Mouse (Mus musculus) kidney, embryonic 16.5 days (tissue): ENCODE measurements around the gene Slit3. TPM values are rescaled to one million over a fixed set of nuclear protein-coding genes. Genes with fewer than 3 reads are reported as not detected.

Source experiments
- ATAC-seq: fragments of 200-750 bp; cut with Nextera tagmentation; 2 replicates; pipeline ENCODE4 v1.8.0; 2017; ENCODE audit warnings: moderate TSS enrichment; ENCODE audit not compliant: low FRiP score, low TSS enrichment
- H3K27ac ChIP-seq: fragments of 300-500 bp; sonication (generic); 2 replicates; pipeline ENCODE4 v1.5.1; 2014; ENCODE audit warnings: low read length
- H3K27me3 ChIP-seq: fragments of 300-500 bp; sonication (generic); 2 replicates; pipeline ENCODE4 v1.6.1; 2014; ENCODE audit warnings: low read length, control low read depth, mixed read lengths; ENCODE audit not compliant: insufficient read depth
- H3K36me3 ChIP-seq: fragments of 300-500 bp; sonication (generic); 2 replicates; pipeline ENCODE4 v1.6.1; 2014; ENCODE audit warnings: low read length, control low read depth, mixed read lengths; ENCODE audit not compliant: insufficient read depth
- H3K4me1 ChIP-seq: fragments of 300-500 bp; sonication (generic); 2 replicates; pipeline ENCODE4 v1.6.1; 2014; ENCODE audit warnings: low read length, control low read depth, mixed read lengths; ENCODE audit not compliant: insufficient read depth
- H3K4me2 ChIP-seq: fragments of 300-500 bp; sonication (generic); replicated peaks from 2 replicates; pipeline ENCODE4 v1.6.1; 2014; ENCODE audit warnings: low read depth, low read length
- H3K4me3 ChIP-seq: fragments of 300-500 bp; sonication (generic); 2 replicates; pipeline ENCODE4 v1.5.1; 2014; ENCODE audit warnings: mild to moderate bottlenecking, low read length
- H3K9ac ChIP-seq: fragments of 300-500 bp; sonication (generic); replicated peaks from 2 replicates; pipeline ENCODE4 v1.6.1; 2014; ENCODE audit warnings: low read length
- H3K9me3 ChIP-seq: fragments of 300-500 bp; sonication (generic); 2 replicates; pipeline ENCODE4 v1.6.1; 2016; ENCODE audit warnings: low read length, control low read depth
- WGBS: fragments of 180-500 bp; shearing (Covaris S2); extraction: QIAGEN DNeasy Blood & Tissue Kit; methylation state at CpG from one replicate; pipeline ENCODE4 v1.1.7; 2014; 5-methylcytosine and 5-hydroxymethylcytosine counted together
- polyA plus RNA-seq: library from polyadenylated mRNA; unstranded; fragments of >200 nt; fragmentation: Nextera tagmentation; extraction: Ambion mirVana; gene quantifications from 2 replicates; pipeline ENCODE4 v1.2.1, GENCODE M21; 2015

Gene Slit3
- polyA plus RNA-seq, 1 experiment from 2014 or later, result 8.3 TPM

DNA sequence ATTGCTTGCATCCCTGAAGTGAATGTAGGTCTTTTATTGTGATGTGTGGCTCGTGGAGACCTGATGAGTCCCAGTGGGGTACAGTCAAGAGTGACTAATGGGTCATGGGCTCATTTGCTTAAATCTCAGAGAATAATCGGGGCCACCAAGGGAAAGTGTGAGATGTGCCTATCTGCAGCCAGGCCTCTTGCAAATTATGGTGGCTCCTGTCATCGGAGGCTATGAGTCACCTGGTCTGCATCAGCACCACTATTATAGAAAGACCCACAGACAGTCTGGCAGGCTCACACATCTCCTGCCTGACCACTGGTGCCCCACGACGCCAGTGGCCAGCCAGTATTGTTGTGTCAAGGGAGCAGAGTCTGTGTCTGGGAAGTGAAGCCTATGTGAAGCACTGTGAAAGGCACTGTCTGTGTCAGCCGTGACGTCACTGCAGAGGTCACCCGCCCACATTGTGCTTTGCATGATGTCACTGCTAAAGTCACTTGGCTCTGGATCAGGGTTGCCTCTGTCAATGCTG is 171.3 kb downstream of the Slit3 start:
- no peak for ATAC-seq
- H3K9ac ChIP-seq, result no peak overlapping the region
- no peak overlapping the region for H3K4me3 ChIP-seq
- no peak overlapping the region for H3K4me2 ChIP-seq
- H3K27me3 ChIP-seq, result no peaks in the 10 kb centered on the region
- no peak overlapping the region for H3K27ac ChIP-seq
- peaks cover 28% of the 10 kb centered on the region for H3K4me1 ChIP-seq
- no peaks in the 10 kb centered on the region for H3K9me3 ChIP-seq
- no peaks in the 10 kb centered on the region for H3K36me3 ChIP-seq
- WGBS, result 82% methylated on average over 8 of the region's 8 CpGs

DNA sequence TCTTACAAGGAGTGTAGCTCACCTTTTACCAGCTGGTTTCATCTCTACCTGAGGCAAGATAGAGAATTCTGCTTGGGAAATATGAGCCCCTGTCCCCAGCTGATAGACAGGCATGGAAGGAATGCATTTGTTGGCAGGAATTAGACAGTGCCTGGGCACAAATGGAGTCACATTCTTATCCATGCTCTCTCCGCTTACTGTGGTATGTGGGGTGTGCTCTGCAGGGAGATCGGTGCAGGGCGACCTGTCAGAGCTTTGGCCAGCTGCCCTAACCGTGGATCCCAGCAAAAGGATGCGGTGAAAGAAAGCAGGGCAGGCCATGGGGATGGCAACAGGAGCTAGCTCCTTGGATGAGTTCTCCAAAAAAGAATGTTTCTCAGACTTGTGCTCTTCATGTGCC is 172.2 kb downstream of the Slit3 start:
- WGBS, result 65% methylated on average over 5 of the region's 5 CpGs
- H3K4me2 ChIP-seq, result no peak overlapping the region
- no peaks in the 10 kb centered on the region for H3K27me3 ChIP-seq
- H3K4me3 ChIP-seq, result no peak overlapping the region
- H3K9ac ChIP-seq, result no peak overlapping the region
- H3K4me1 ChIP-seq, result peaks cover 33% of the 10 kb centered on the region
- ATAC-seq, result no peak
- H3K27ac ChIP-seq, result no peak overlapping the region
- no peaks in the 10 kb centered on the region for H3K9me3 ChIP-seq
- H3K36me3 ChIP-seq, result no peaks in the 10 kb centered on the region

DNA sequence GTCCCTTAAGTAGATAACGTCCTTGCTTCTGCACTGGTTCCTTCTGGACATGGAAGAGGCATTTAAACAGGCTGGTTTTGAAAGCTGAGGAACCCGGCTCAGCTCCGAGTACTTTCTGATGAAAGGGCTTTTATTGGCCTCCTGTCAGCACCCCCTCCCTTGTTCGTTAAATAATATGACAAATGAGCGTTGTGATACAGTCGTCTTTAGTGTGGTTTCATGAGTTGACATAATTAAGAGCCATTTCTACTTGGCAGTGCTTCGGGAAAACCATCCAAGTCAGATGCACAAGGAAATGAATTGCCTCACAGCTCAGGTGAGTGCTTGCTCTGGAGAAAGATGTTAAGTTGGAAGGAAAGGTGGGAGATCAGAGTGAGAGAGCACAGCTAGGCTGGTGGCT is 173.6 kb downstream of the Slit3 start:
- no peak for ATAC-seq
- 39% methylated on average over 7 of the region's 7 CpGs for WGBS
- H3K27me3 ChIP-seq, result no peaks in the 10 kb centered on the region
- peaks cover 30% of the 10 kb centered on the region for H3K4me1 ChIP-seq
- H3K9me3 ChIP-seq, result no peaks in the 10 kb centered on the region
- H3K36me3 ChIP-seq, result no peaks in the 10 kb centered on the region
- no peak overlapping the region for H3K4me3 ChIP-seq
- peak overlapping the region; percentile 17; the same call in 1 of the 2 replicates for H3K27ac ChIP-seq
- no peak overlapping the region for H3K9ac ChIP-seq
- H3K4me2 ChIP-seq, result no peak overlapping the region

DNA sequence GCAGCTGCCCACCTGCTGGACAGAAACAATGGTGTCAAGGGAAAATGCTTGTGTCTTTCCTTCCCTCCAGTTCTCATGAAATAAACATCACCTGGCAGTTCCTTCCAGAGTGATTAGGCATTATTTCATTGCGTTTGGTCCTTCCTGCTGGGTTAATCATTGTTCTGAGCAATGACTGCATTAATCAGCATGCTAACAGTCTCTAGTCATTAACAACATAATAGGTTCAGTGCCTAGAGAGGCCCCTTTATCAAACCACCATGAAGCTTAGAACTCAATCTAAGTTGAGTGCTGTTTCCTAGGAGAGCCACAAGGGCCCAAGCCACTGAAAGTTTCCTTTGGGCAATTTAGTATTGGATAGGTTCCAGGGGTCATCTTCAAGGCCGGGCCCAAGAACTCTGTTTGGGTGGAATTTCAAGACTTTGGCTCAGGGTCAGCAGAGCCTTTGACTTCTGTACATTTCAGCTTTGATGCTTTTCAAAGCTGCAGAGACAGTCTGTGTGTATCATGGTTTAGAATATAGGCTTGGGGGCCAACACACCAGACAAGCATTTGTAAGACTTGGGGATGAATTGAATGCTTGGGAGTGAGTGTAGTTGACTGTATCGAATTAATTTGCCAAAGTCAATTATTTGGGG is 174.3 kb downstream of the Slit3 start:
- no peak overlapping the region for H3K4me3 ChIP-seq
- H3K27ac ChIP-seq, result peak overlapping the region; percentile 17; the same call in 1 of the 2 replicates
- no peaks in the 10 kb centered on the region for H3K36me3 ChIP-seq
- H3K4me2 ChIP-seq, result no peak overlapping the region
- peaks cover 30% of the 10 kb centered on the region for H3K4me1 ChIP-seq
- 44% methylated on average over 3 of the region's 3 CpGs for WGBS
- no peaks in the 10 kb centered on the region for H3K27me3 ChIP-seq
- H3K9me3 ChIP-seq, result no peaks in the 10 kb centered on the region
- no peak overlapping the region for H3K9ac ChIP-seq
- ATAC-seq, result 0 out of 2 replicates have a peak, but pooled peaks have one; percentile 37

DNA sequence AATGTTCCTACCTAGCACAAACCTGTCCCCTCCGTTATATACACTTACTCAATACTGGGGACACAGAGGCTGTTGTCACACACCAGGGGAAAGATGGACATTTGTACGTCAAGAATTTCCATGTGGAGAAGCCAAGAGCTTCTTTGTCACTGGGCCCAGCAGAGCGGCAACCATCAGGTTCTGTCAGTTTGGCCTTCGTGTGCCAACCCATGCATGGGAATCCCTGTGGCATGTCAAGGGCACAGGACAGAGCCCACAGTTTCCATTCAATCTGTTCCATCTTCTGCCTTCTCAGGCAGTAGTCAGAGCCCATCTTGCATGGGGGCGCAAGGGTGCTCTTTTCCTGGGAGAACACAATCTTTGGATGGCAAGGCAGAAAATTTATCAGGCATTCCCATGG is 175.8 kb downstream of the Slit3 start:
- ATAC-seq, result no peak

DNA sequence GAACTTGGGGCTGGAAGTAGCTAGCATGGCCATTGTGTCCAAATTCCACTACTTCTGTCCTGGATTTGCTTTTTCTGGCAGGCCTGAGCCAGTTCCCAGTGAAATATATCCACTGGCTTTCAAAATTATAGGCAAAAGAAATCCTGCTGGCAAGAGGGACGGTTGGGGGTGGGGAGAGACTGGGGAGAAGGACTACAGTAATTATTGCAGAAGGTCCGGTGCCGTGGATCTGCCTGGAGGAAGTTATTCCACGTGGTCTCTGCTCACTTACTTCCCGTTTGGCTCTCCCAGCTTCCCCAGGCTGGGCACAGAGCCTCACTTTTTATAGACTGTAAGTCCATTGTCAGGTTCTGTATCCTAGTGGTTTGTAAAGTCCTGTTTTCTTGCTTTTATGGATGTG is 176.3 kb downstream of the Slit3 start:
- ATAC-seq, result peak; percentile 50; the same call in 1 of the 2 replicates

More for the DNA sequence above, 175.8 kb downstream of the Slit3 start:
- peaks cover 30% of the 10 kb centered on the region for H3K4me1 ChIP-seq
- no peak overlapping the region for H3K9ac ChIP-seq
- 97% methylated on average over 5 of the region's 5 CpGs for WGBS
- H3K4me2 ChIP-seq, result no peak overlapping the region
- H3K36me3 ChIP-seq, result no peaks in the 10 kb centered on the region
- H3K27ac ChIP-seq, result no peak overlapping the region
- H3K27me3 ChIP-seq, result no peaks in the 10 kb centered on the region
- H3K9me3 ChIP-seq, result no peaks in the 10 kb centered on the region
- H3K4me3 ChIP-seq, result no peak overlapping the region

DNA sequence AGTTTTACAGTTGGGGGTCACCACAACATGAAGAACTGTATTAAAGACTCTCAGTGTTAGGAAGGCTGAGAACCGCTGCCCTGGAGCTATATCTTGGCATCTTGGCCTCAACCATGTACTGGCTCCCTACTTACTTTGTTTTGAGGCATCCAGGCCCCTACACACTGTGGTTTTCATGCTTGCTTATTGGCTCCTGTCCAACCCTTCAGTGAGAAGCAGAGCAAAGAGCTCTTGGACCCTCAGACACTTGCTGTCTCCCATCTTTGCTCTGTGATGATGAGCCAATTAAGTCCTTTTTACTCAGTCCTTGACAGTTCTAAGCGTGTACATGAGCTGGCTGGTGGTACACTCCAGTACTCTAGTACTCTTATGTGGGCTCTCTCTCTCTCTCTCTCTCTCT is 177.5 kb downstream of the Slit3 start:
- WGBS, result 97% methylated on average over 2 of the region's 2 CpGs

More for the DNA sequence above, 176.3 kb downstream of the Slit3 start:
- 41% methylated on average over 5 of the region's 5 CpGs for WGBS
- Histone ChIP-seq H3K4me2 (no peak overlapping the region), H3K9ac (no peak overlapping the region), H3K9me3 (no peaks in the 10 kb centered on the region), H3K27me3 (no peaks in the 10 kb centered on the region), H3K4me3 (no peak overlapping the region), H3K4me1 (peaks cover 30% of the 10 kb centered on the region), H3K27ac (no peak overlapping the region), H3K36me3 (no peaks in the 10 kb centered on the region)

DNA sequence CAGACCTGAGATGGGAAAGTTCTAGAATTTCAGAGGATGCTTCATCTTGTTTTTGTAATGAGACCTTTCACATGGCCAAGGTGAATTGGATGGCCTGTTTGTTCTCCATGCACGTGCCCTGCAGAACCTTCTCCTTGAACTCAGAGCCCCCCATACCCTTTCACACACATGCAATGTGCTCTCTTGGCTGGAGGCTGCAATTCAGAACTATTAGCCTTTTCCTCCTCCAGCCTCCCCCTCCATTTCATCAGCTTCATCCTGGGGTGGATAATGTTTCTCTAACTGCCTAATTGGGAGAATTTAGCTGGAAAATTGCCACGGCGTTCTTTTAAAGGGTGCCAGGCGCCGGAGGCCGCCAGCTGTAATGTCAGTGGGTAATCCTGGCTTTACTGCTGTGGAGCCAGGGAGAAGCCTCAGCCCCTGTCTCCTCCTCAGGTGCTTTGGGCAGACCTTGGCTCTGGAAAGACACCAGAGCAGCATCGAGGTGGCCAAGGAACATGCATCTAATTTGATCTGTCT is 178.9 kb downstream of the Slit3 start:
- H3K9ac ChIP-seq, result no peak overlapping the region
- no peak for ATAC-seq
- no peak overlapping the region for H3K4me3 ChIP-seq
- H3K27me3 ChIP-seq, result no peaks in the 10 kb centered on the region
- H3K36me3 ChIP-seq, result no peaks in the 10 kb centered on the region
- H3K4me1 ChIP-seq, result peaks cover 30% of the 10 kb centered on the region
- H3K27ac ChIP-seq, result no peak overlapping the region
- no peaks in the 10 kb centered on the region for H3K9me3 ChIP-seq
- 49% methylated on average over 7 of the region's 7 CpGs for WGBS
- H3K4me2 ChIP-seq, result no peak overlapping the region

More for the DNA sequence above, 177.5 kb downstream of the Slit3 start:
- H3K27me3 ChIP-seq, result no peaks in the 10 kb centered on the region
- no peak overlapping the region for H3K4me2 ChIP-seq
- no peak for ATAC-seq
- H3K9ac ChIP-seq, result no peak overlapping the region
- H3K4me1 ChIP-seq, result peaks cover 27% of the 10 kb centered on the region
- no peak overlapping the region for H3K4me3 ChIP-seq
- H3K9me3 ChIP-seq, result no peaks in the 10 kb centered on the region
- no peak overlapping the region for H3K27ac ChIP-seq
- H3K36me3 ChIP-seq, result no peaks in the 10 kb centered on the region

DNA sequence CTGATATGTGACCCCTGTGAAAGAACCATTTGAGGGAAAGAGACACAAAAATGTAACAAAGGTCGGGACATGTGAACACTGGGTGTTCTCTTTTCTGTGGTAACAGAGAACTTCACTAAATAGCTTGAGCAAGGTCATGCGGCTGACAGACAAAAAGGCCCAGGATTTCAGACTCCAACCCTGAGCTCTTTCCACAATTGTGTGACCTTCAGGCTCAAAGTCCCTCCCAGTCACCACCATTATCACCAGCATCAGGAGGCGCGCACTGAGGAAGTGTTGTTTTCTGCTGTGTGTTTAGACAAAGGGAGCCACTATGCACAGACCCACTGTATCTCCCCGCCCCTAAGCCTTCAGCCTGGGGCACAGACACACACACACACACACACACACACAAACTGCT is 181.2 kb downstream of the Slit3 start:
- Histone ChIP-seq H3K4me1 (peaks cover 23% of the 10 kb centered on the region), H3K27me3 (no peaks in the 10 kb centered on the region), H3K4me2 (no peak overlapping the region), H3K4me3 (no peak overlapping the region), H3K36me3 (no peaks in the 10 kb centered on the region), H3K9ac (no peak overlapping the region), H3K27ac (no peak overlapping the region), H3K9me3 (no peaks in the 10 kb centered on the region)
- ATAC-seq, result no peak
- WGBS, result 88% methylated on average over 5 of the region's 5 CpGs
